Mouse (Mus musculus): ENCODE data around the gene Man1a2. TPM values are rescaled to one million over a fixed set of nuclear protein-coding genes. Genes with fewer than 3 reads are reported as not detected.

The Man1a2 gene
- polyA plus RNA-seq, 1 experiment, result 33.3 TPM

DNA sequence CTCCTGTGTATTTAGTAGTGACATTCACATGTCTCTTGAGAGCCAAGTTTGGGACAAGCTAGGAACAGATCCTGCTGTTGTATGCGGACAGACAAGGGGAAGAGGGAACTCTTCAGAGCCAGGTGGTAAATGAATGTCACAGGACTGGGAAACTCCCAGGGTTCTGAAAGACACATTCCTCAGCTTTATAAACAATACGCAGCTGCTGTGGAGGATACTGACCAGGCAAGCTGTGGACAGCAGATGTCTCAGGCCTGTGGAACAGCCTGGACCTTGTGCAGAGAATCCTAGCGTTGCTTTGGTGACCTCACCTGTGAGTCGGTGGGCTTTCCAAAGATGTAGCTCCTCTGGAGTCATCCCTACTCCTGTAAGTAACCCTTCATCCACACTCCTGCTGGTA is 21.8 kb upstream of the Man1a2 start:
- H3K36me3 ChIP-seq (ENCODE audit: control insufficient read depth, insufficient read depth, low read length), result no peaks in the 10 kb centered on the region
- WGBS, result 94% methylated on average over 4 of the region's 4 CpGs
- DNase-seq, result no peak
- H3K4me1 ChIP-seq (replicated peaks; ENCODE audit: control insufficient read depth, insufficient read depth, low read length), result peaks cover 13% of the 10 kb centered on the region
- no peak overlapping the region for H3K27ac ChIP-seq (ENCODE audit: control insufficient read depth, insufficient read depth, low read length)
- H3K4me3 ChIP-seq (ENCODE audit: control insufficient read depth, insufficient read depth, low read length), result no peak overlapping the region
- no peaks in the 10 kb centered on the region for H3K27me3 ChIP-seq (ENCODE audit: control insufficient read depth, insufficient read depth, low read length)
- TF ChIP-seq POLR2A (IDR thresholded peaks at IDR 0.05; ENCODE audit: control insufficient read depth, extremely low read depth, insufficient read depth, low read length, poor library complexity), result no peak

DNA sequence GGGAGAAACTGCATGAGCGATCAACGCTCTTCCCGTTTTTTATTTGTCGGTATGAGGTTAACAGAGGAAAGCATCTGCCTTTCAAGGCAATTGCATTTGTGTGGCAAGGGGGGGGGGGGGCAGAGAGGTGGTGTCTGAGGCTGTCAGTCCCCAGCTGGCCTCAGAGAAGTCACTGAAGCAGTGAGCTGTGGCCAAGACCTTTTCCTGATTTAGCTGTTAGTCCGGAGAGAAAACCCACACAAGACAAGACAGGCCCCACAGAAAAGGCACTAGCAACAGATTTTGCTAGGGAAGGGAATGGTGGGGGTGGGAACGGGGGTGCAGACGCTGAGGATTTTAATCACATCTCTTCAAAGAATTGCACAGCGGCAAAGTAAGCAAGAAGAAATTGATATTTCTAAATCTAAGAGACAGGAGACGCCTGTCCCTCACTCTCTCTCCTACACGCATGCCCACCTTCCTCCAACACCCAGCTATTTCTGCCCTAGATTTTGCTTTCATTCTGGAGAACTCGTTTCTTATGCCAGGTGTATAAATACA is 19.9 kb upstream of the Man1a2 start:
- no peak for DNase-seq
- no peaks in the 10 kb centered on the region for H3K27me3 ChIP-seq (ENCODE audit: control insufficient read depth, insufficient read depth, low read length)
- H3K4me1 ChIP-seq (replicated peaks; ENCODE audit: control insufficient read depth, insufficient read depth, low read length), result peaks cover 13% of the 10 kb centered on the region
- WGBS, result 14% methylated on average over 11 of the region's 11 CpGs
- H3K4me3 ChIP-seq (ENCODE audit: control insufficient read depth, insufficient read depth, low read length), result peak overlapping the region; percentile 17; the same call in 1 of the 2 replicates
- no peak for TF ChIP-seq CTCF (IDR thresholded peaks at IDR 0.05; ENCODE audit: borderline replicate concordance, control insufficient read depth, extremely low read depth, insufficient read depth, low read length, poor library complexity)
- no peak for TF ChIP-seq POLR2A (IDR thresholded peaks at IDR 0.05; ENCODE audit: control insufficient read depth, extremely low read depth, insufficient read depth, low read length, poor library complexity)
- peak overlapping the region; percentile 46; the same call in 1 of the 2 replicates for H3K27ac ChIP-seq (ENCODE audit: control insufficient read depth, insufficient read depth, low read length)
- no peaks in the 10 kb centered on the region for H3K36me3 ChIP-seq (ENCODE audit: control insufficient read depth, insufficient read depth, low read length)

DNA sequence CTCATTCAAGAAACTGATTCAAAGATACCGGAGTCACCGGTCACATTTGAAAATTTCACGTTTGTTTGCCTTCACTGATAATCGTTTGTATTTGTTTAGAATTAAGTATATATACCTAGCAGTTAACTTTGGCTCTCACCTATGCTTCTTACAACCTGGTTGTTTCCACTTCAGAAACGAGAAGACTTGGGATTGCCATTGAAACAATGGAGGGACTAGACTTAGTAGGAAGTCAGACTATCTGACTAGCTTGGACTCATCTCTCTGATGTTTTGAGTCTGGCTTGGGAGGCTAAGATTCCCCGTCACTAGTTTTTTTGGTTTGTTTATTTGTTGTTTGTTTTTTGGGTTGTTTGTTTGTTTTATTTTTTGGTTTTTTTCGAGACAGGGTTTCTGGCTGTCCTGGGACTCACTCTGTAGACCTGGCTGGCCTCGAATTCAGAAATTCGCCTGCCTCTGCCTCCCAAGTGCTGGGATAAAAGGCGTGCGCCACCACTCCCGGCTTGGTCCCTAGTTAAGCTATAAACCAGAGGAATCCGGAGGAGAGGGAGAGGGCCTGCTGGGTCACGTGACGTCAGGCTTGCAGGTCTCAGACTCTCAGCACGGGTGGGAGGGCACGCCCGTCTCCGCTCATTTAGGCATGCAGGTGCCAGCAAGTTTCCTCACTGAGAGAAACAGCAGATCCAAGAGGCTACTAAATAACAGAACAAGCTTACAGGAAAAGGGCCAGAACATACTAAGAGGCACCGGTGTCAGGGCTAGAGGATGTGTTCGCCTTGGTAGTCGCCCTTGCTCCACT is 18.7 kb upstream of the Man1a2 start:
- H3K36me3 ChIP-seq (ENCODE audit: control insufficient read depth, insufficient read depth, low read length), result no peaks in the 10 kb centered on the region
- no peak for TF ChIP-seq CTCF (IDR thresholded peaks at IDR 0.05; ENCODE audit: borderline replicate concordance, control insufficient read depth, extremely low read depth, insufficient read depth, low read length, poor library complexity)
- TF ChIP-seq POLR2A (IDR thresholded peaks at IDR 0.05; ENCODE audit: control insufficient read depth, extremely low read depth, insufficient read depth, low read length, poor library complexity), result no peak
- H3K4me1 ChIP-seq (replicated peaks; ENCODE audit: control insufficient read depth, insufficient read depth, low read length), result peaks cover 13% of the 10 kb centered on the region
- no peaks in the 10 kb centered on the region for H3K27me3 ChIP-seq (ENCODE audit: control insufficient read depth, insufficient read depth, low read length)
- no peak for DNase-seq
- no peak overlapping the region for H3K27ac ChIP-seq (ENCODE audit: control insufficient read depth, insufficient read depth, low read length)
- H3K4me3 ChIP-seq (ENCODE audit: control insufficient read depth, insufficient read depth, low read length), result no peak overlapping the region
- WGBS, result 92% methylated on average over 22 of the region's 22 CpGs

DNA sequence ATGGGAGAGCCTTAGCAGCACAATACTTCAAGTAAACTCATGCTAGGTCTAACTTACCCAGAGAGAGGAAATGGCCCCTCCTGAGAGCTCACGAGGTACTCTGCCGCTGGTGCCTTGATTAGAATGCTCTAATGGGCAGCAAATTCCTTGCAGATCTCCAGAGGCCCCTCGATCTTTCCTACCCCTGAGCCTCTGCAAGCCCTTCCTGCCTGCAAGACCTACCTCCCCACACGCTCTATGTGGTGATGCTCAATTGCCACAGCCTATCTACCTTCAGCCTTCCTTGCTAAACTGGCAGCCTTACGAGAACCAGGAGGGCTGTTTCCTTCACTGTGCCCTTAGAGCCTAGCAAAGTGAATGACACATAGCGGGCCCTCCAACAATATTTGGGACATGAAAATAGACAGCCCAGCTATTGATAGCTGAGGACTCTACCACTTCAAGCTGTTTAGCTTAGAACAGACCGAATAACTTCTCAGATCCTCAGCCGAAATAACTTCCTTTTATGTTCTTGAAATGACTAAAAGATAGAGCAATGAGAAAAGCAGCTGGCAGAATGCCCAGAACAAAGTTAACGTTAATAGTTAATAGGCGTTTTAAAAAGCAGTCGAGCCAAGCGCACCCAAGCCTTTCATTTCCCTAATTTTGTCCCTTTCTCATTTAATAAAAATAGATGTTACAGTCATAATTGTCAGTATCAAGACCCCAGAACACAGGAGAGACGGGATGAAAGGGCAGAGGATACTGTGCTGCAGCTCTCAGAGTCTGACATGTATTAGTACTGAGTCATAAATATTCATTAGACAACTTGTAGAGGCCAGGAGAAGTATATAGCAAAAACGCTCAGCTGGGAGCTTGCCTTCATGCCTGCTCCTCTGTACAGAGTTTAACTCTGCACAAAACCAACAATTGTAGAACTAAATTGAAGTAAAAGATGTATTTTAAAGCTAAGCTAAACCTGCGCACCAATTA is 17.9 kb upstream of the Man1a2 start:
- WGBS, result 43% methylated on average over 15 of the region's 15 CpGs
- Histone ChIP-seq H3K27me3 (ENCODE audit: control insufficient read depth, insufficient read depth, low read length) (no peaks in the 10 kb centered on the region), H3K4me3 (ENCODE audit: control insufficient read depth, insufficient read depth, low read length) (no peak overlapping the region), H3K4me1 (replicated peaks; ENCODE audit: control insufficient read depth, insufficient read depth, low read length) (peaks cover 13% of the 10 kb centered on the region), H3K27ac (ENCODE audit: control insufficient read depth, insufficient read depth, low read length) (no peak overlapping the region), H3K36me3 (ENCODE audit: control insufficient read depth, insufficient read depth, low read length) (no peaks in the 10 kb centered on the region)
- no peak for DNase-seq
- TF ChIP-seq POLR2A (IDR thresholded peaks at IDR 0.05; ENCODE audit: control insufficient read depth, extremely low read depth, insufficient read depth, low read length, poor library complexity) (no peak), CTCF (IDR thresholded peaks at IDR 0.05; ENCODE audit: borderline replicate concordance, control insufficient read depth, extremely low read depth, insufficient read depth, low read length, poor library complexity) (no peak)

DNA sequence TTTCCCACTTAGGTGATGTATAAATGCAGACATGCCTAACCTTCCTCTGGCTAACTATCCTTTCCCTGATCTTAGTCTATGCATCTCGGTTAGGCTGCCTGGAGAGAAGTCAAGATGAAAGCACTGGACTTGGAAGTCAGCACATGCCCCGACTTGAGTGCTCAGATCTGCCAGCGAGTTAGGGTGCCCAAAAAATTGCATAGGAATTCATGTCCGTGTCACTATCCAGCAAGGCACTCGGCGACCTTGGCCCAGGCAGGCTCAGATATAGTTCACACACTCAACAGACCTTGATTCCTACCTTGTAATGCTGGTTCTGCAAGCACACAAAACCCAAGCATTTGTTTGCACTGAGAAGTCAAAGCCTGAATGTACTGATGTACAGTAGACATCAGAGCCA is 3.4 kb upstream of the Man1a2 start:
- Histone ChIP-seq H3K27ac (ENCODE audit: control insufficient read depth, insufficient read depth, low read length) (no peak overlapping the region), H3K4me3 (ENCODE audit: control insufficient read depth, insufficient read depth, low read length) (no peak overlapping the region), H3K4me1 (replicated peaks; ENCODE audit: control insufficient read depth, insufficient read depth, low read length) (peaks cover 2% of the 10 kb centered on the region; the same call in 1 of the 2 replicates), H3K27me3 (ENCODE audit: control insufficient read depth, insufficient read depth, low read length) (no peaks in the 10 kb centered on the region), H3K36me3 (ENCODE audit: control insufficient read depth, insufficient read depth, low read length) (no peaks in the 10 kb centered on the region)
- no peak for TF ChIP-seq CTCF (IDR thresholded peaks at IDR 0.05; ENCODE audit: borderline replicate concordance, control insufficient read depth, extremely low read depth, insufficient read depth, low read length, poor library complexity)
- TF ChIP-seq POLR2A (IDR thresholded peaks at IDR 0.05; ENCODE audit: control insufficient read depth, extremely low read depth, insufficient read depth, low read length, poor library complexity), result no peak
- no peak for DNase-seq
- 92% methylated on average over 6 of the region's 6 CpGs for WGBS

DNA sequence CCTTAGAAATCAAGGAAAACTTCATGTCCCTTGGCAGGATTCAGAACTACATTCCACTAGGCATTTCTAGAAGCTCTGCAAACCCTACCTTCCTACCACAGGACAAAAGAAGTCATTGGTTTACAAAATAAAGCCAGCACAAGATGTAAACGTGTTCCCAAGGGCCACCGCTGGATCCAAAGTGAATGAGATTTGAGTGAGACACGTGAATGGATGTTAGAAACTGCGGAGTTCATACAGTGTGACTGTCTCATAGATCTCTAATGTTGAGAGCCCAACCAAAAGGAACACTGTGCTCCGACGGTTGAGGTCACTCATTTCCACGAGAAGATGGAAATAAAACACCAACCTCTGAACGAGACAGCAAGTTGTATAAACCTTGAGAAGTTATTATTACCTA is 1.5 kb upstream of the Man1a2 start:
- Histone ChIP-seq H3K4me3 (ENCODE audit: control insufficient read depth, insufficient read depth, low read length) (no peak overlapping the region), H3K36me3 (ENCODE audit: control insufficient read depth, insufficient read depth, low read length) (no peaks in the 10 kb centered on the region), H3K27ac (ENCODE audit: control insufficient read depth, insufficient read depth, low read length) (no peak overlapping the region), H3K27me3 (ENCODE audit: control insufficient read depth, insufficient read depth, low read length) (no peaks in the 10 kb centered on the region), H3K4me1 (replicated peaks; ENCODE audit: control insufficient read depth, insufficient read depth, low read length) (peaks cover 6% of the 10 kb centered on the region)
- 97% methylated on average over 8 of the region's 8 CpGs for WGBS
- TF ChIP-seq CTCF (IDR thresholded peaks at IDR 0.05; ENCODE audit: borderline replicate concordance, control insufficient read depth, extremely low read depth, insufficient read depth, low read length, poor library complexity) (no peak), POLR2A (IDR thresholded peaks at IDR 0.05; ENCODE audit: control insufficient read depth, extremely low read depth, insufficient read depth, low read length, poor library complexity) (no peak)
- no peak for DNase-seq
